Mouse (Mus musculus) c-Kit-positive CD71-negative TER-119-negative erythroid progenitor cells, embryonic 14.5 days (primary cell): ENCODE results near the gene Dohh.

Experiments used
- DNase-seq: peaks from one replicate; pipeline ENCODE4 v3.0.0-alpha.2; 2013; ENCODE audit warnings: low read depth

Gene Dohh

GRCm38 (mm10) chr10:81384605-81384982 lies 366 bp downstream of the Dohh start:
- DNase-seq: no peak

- DNase-seq: no peak
Measured at GRCm38 (mm10) chr10:81385603-81386306, 1.5 kb downstream of the Dohh start.

DNA sequence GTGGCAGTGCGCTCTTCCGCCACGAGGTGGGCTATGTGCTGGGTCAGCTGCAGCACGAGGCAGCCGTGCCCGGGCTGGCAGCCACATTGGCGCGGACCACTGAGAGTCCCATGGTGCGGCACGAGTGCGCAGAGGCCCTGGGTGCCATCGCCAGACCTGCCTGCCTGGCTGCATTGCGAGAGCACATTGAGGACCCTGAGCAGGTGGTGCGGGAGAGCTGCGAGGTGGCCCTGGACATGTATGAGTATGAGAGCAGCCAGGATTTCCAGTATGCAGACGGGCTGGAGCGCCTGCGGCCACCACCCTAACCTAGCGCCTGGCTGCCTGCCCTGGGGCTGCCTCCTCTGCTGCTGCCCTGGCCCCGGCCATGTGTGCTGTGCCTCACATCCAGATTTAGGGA lies 3.5 kb downstream of the Dohh start:
- DNase-seq: no peak

GRCm38 (mm10) chr10:81388505-81389055 lies 4.4 kb downstream of the Dohh start, which contains the start of gene Gm48552:
Gene Gm48552, plus strand, starts transcription at chr10:81389005.
- no peak for DNase-seq

- no peak for DNase-seq
Measured at GRCm38 (mm10) chr10:81389373-81389772, 5.1 kb downstream of the Dohh start.

DNA sequence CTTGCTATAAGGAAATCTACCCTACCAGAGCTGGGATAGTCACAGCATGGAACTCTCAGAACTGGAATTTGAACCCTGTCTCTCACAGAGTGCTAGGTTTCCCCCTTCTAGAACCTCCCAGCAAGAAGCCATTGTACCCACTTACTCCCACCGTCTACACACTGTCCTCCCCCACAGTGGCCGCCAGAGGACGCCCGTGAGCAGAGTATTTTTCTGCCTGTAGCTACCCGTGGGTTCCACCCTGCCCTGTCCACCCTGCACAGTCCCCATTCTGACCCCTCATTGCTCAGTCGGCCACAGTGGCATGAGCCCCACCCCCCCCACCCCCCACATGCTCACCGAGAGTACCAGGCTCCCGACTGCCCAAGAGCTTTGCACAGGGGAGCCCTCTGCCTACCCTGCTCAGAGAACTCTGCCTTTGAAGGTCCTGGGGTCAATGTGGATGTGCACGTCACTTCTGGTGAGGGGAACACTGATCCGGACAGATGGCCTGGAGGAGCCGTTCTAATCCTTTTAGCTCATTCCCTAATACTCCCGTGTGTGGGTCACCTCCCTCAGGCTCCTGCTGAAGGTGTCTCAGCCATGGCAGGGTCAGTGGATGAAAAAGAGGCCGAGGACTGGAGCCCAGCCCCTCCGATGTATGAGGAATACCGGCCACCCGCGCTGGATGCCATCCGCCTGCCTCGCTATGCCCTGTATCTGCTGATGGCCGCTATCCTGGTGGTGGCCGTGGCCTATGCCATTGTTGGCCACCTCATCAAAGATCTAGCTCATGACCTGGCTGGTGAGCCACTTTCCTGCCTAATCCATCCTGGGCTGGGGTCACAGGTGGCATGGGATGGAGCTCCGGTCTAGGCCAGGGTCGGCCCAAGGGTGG lies 5.8 kb downstream of the Dohh start:
- DNase-seq: no peak

- no peak for DNase-seq
Measured at GRCm38 (mm10) chr10:81390678-81390965, 6.4 kb downstream of the Dohh start.

- no peak for DNase-seq
Measured at GRCm38 (mm10) chr10:81392270-81392669, 8.0 kb downstream of the Dohh start.

GRCm38 (mm10) chr10:81392781-81393185 lies 8.6 kb downstream of the Dohh start, which contains the start of gene Smim24:
Gene Smim24, plus strand, starts transcription at chr10:81393051.
- DNase-seq: no peak

- no peak for DNase-seq
Measured at GRCm38 (mm10) chr10:81393456-81394063, 9.3 kb downstream of the Dohh start.

DNA sequence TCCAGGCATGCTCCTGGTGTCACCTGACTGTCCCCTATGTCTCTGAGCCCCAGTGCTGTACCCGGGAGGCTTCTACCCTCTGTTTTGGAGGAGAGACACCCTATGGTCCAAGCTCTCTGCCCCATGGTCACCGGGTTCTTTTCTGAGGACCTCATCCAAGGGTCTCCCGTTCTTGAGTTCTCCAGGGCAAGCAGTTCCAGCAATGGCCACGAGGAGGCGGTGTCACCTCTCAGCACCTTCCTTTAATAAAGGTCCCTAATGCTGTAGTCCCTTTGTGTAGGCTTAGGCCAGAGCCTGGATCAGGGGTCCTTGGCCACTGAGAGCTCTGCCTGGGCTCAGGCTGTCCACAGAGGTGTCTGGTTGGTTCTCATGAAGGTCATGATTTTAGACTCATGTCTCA lies 10.9 kb downstream of the Dohh start:
- peak; percentile 72 for DNase-seq

DNA sequence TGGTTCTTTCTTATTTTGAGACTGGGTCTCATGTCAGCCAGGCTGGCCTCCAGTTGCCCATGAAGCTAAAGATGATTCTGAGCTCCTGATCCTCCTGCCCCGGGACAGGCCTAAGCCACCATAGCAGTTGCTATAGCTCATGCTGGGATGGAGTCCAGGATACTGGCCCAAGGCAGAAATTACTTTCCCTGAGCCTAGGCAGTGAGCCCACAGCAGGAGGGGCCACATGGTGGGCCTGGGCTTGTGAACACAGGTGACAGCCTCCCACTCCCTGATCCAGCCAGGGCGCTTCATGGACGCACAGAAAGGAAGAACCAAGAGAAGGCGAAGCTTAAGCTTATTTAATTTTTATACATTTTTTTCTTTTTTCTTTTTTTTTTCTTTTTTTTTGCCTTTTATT lies 11.6 kb downstream of the Dohh start:
- no peak for DNase-seq

- no peak for DNase-seq
Measured at GRCm38 (mm10) chr10:81396749-81397148, 12.5 kb downstream of the Dohh start.

- no peak for DNase-seq
Measured at GRCm38 (mm10) chr10:81399296-81399695, 15.1 kb downstream of the Dohh start.

DNA sequence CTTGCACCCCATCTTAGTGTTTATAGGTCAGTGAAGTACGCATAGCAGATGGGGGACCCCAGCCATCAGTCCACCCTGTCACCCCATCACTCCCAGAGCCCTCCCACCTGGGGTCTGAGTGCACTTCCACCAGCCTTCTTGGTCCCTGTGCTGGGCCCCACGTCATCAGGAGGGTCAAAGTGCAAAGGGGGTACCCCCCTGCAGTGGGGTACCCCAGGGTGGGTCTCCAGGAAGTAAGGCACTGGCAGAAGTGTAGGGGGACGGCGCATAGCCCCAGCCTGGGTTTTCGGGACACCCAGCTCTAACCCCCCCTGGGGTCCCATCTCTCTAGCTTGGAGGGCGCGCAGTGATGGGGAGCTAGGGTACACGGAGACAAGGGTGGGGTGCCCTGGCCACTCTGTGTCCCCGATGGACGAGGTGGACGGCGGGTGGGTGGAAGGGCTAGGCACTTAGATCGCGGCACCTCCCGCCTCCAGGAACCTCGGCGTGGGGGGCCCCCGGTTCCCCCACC lies 15.6 kb downstream of the Dohh start:
- no peak for DNase-seq

- no peak for DNase-seq
Measured at GRCm38 (mm10) chr10:81400371-81401204, 16.4 kb downstream of the Dohh start.

DNA sequence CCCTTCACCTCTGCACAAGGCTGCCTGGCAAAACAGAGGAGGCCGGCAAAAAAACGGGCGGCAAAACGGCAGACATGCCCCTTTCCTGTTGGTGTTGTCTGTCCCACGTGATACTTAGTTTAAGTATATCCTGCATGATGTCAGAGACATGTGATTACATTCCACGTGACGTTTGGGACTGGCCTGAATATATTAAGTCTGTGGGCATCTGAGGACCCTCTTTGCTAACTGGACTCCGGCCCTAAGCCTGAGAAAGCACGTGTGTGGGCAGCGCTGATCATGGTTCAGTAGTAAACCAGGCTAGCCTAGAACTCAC lies 16.9 kb downstream of the Dohh start:
- no peak for DNase-seq

GRCm38 (mm10) chr10:81401521-81402226 lies 17.4 kb downstream of the Dohh start:
- DNase-seq: no peak

DNA sequence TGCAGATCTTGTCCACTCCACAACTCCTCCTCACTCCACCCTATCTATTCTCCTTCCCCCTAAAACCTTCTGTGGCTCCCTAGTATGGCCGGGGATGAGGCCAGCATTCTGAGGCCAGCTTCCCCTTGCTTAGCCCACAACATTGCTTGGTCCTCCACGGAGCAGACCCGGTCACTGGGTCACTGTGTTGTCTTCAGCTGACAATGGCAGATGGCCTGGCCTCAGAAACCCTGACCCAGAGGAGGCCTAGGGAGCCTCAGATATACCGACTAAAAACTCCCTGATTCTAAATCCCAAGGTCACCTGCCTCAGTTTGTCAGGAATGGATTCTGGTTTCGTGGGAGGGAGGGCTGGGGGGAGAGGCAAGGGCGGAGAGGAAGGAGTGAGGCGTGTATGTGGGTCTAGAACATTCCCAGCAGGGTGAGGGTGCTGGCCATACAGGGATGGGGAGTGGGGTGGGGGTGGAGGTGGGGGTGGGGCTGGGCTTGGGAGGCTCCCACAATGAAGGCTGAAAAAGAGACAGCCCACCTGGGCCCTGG lies 18.1 kb downstream of the Dohh start:
- no peak for DNase-seq

DNA sequence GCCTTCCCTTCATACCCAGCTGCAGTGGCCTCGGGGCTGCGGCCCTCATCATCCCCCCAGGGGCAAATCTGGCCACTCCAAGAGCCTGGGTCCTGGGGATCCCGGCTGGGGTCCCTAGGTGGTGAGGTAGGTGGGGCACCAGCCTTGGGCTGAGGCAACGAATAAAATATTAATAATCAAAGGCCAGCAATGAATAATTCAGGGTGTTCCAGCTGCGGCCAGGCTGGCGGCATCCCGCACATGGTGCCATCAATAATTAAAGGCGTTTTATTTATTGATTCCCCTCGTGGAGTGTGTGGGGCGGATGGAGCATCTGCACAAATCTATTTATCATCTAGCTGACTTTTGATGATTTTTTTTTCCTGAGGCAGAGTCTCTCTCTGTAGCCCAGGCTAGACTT lies 19.3 kb downstream of the Dohh start:
- no peak for DNase-seq

DNA sequence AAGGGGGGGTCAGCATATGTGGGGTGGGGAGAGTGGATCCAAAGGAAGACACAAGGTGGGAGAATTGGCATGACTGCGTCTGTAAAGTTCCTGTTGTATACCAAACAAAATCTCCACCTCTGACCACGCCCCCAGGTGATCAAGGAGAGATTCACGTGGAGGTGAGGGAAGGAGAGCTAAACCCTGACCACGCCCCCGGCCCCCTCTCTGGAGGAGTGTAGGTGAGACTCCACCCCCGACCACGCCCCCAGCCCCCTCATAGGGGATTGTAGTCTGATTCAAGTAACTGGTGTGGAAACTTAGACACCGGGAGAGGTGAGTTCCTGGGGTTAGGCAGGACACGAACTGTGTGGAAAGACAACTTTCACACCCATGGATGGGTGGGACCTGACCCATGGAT lies 19.9 kb downstream of the Dohh start:
- DNase-seq: no peak
